Mouse (Mus musculus): ENCODE measurements around the gene Srsx.
"Not testable (repeated sequence)": the region's sequence is repeated elsewhere in the genome, so short reads cannot be mapped to it uniquely, and the experiment has no call there.

Gene Srsx

GRCm38 (mm10) chrX:123222381-123222780 lies at the start of gene Srsx:
TSS of gene Srsx (minus strand) at chrX:123222481.
- DNase-seq (ENCODE audit: low read depth): not testable (repeated sequence)

- not testable (repeated sequence) for DNase-seq (ENCODE audit: low read depth)
These were observed 24.5 kb upstream of the Srsx start, which contains the start of gene Gm17577 for GRCm38 (mm10) chrX:123246807-123247206. TSS of gene Gm17577 (minus strand) at chrX:123246907.
